Mouse (Mus musculus) liver, postnatal 0 days (tissue): ENCODE data around the gene Eral1. TPM values are rescaled to one million over a fixed set of nuclear protein-coding genes. Genes with fewer than 3 reads are reported as not detected.

ENCODE experiments used
- ATAC-seq: fragments of 200-750 bp; cut with Nextera tagmentation; 2 replicates; pipeline ENCODE4 v1.8.0; 2017; ENCODE audit warnings: mild to moderate bottlenecking, moderate library complexity
- DNase-seq: peaks from one replicate; pipeline ENCODE4 v3.0.0-alpha.2; 2016
- H3K27ac ChIP-seq: fragments of 300-500 bp; sonication (generic); 2 replicates; pipeline ENCODE4 v1.5.1; 2014; ENCODE audit warnings: antibody characterized with exemption, moderate library complexity, mild to moderate bottlenecking, low read depth
- H3K27me3 ChIP-seq: fragments of 300-500 bp; sonication (generic); 2 replicates; pipeline ENCODE4 v1.6.1; 2014; ENCODE audit warnings: low read length, control low read depth, mixed read lengths; ENCODE audit not compliant: insufficient read depth
- H3K36me3 ChIP-seq: fragments of 300-500 bp; sonication (generic); replicated peaks from 2 replicates; pipeline ENCODE4 v1.6.1; 2014; ENCODE audit warnings: mild to moderate bottlenecking, control low read depth, low read length, moderate library complexity, mixed read lengths; ENCODE audit not compliant: insufficient read depth
- H3K4me1 ChIP-seq: fragments of 300-500 bp; sonication (generic); 2 replicates; pipeline ENCODE4 v1.6.1; 2014; ENCODE audit warnings: antibody characterized with exemption, mild to moderate bottlenecking, control low read depth; ENCODE audit not compliant: insufficient read depth
- H3K4me2 ChIP-seq: fragments of 300-500 bp; sonication (generic); 2 replicates; pipeline ENCODE4 v1.6.1; 2014; ENCODE audit warnings: low read depth, mild to moderate bottlenecking, low read length, moderate library complexity, mixed read lengths
- H3K4me3 ChIP-seq: fragments of 300-500 bp; sonication (generic); 2 replicates; pipeline ENCODE4 v1.5.1; 2014; ENCODE audit warnings: low read depth, low read length
- H3K9ac ChIP-seq: fragments of 300-500 bp; sonication (generic); replicated peaks from 2 replicates; pipeline ENCODE4 v1.6.1; 2014; ENCODE audit warnings: mild to moderate bottlenecking, moderate library complexity
- H3K9me3 ChIP-seq: fragments of 300-500 bp; sonication (generic); 2 replicates; pipeline ENCODE4 v1.6.1; 2016; ENCODE audit warnings: mild to moderate bottlenecking, control low read depth, low read length, mixed read lengths
- CTCF ChIP-seq: sonication (generic); IDR thresholded peaks from 2 replicates; pipeline ENCODE4 v1.5.1; 2016; ENCODE audit warnings: antibody characterized with exemption, low read depth
- EP300 ChIP-seq: IDR thresholded peaks from 2 replicates; pipeline ENCODE4 v1.6.1; 2016; ENCODE audit warnings: antibody characterized with exemption, low read depth, mild to moderate bottlenecking
- WGBS: fragments of 180-500 bp; shearing (Covaris S2); extraction: QIAGEN DNeasy Blood & Tissue Kit; methylation state at CpG from one replicate; pipeline ENCODE4 v1.1.7; 2014; ENCODE audit not compliant: insufficient replicate concordance; 5-methylcytosine and 5-hydroxymethylcytosine counted together
- microRNA counts: library from miRNA; unstranded; fragments of <30 nt; microRNA quantifications from one replicate; lab custom pipeline; 2015
- microRNA-seq: library from miRNA; unstranded; fragments of <30 nt; microRNA quantifications from one replicate; pipeline ENCODE4, GENCODE M21; 2016
- polyA plus RNA-seq: library from polyadenylated mRNA; unstranded; fragments of >200 nt; fragmentation: Nextera tagmentation; extraction: Ambion mirVana; gene quantifications from 2 replicates; pipeline ENCODE4 v1.2.1, GENCODE M21; 2015

The Eral1 gene
- polyA plus RNA-seq, 1 experiment from 2014 or later: 10.6 TPM

DNA sequence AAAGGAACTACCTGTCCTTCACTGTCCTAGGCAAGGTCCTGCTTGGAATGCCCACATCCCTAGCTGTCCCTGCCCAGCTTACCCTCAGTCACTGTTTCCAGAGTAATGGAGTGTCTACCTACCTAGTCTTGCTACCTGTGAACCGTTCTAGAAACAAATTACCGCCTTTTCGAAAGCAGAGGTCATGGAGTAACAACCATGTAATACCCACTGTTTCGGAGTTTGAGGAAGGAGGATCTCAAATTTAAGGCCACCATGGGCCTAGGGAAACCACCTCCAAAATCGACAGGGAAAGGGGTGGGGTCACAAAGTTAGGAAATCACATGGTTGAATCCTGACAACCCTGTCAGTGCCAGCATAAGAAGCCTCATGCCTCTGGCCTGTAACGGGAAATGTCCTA lies 48.8 kb downstream of the Eral1 start:
- 49% methylated on average over 6 of the region's 6 CpGs for WGBS
- Histone ChIP-seq H3K27ac (peak overlapping the region; percentile 79), H3K9ac (peak overlapping the region; percentile 77), H3K36me3 (peaks cover 34% of the 10 kb centered on the region), H3K27me3 (no peaks in the 10 kb centered on the region), H3K9me3 (no peaks in the 10 kb centered on the region), H3K4me1 (peaks cover 20% of the 10 kb centered on the region), H3K4me2 (peak overlapping the region; percentile 96), H3K4me3 (peak overlapping the region; percentile 63)
- TF ChIP-seq CTCF: no peak
- TF ChIP-seq EP300: no peak
- ATAC-seq (peak; percentile 6; the same call in 1 of the 2 replicates), DNase-seq (no peak)

DNA sequence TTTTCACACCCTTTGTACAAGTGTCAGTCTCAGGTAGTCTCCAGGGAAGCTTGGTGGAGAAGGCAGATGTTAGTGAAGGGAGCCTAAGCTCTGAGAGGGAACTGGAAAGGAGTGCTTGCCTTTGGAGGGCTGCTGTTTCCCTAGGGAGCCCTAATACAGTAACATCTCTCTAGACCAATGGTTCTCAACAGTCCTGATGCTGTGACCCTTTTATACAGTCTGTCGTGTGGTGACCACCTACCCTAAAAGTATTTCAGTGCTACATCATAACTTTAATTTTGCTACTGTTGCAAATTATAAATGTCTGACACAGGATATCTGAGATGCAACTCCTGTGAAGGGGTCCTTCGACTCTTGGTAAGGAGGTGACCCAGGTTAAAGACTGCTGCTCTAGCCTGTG lies 49.6 kb downstream of the Eral1 start:
- WGBS: 58% methylated on average over 2 of the region's 2 CpGs
- Histone ChIP-seq H3K9ac (no peak overlapping the region), H3K4me1 (peaks cover 20% of the 10 kb centered on the region), H3K4me3 (no peak overlapping the region), H3K27me3 (no peaks in the 10 kb centered on the region), H3K4me2 (no peak overlapping the region), H3K27ac (no peak overlapping the region), H3K36me3 (peaks cover 42% of the 10 kb centered on the region), H3K9me3 (no peaks in the 10 kb centered on the region)
- DNase-seq (no peak), ATAC-seq (no peak)
- TF ChIP-seq EP300: no peak
- no peak for TF ChIP-seq CTCF

DNA sequence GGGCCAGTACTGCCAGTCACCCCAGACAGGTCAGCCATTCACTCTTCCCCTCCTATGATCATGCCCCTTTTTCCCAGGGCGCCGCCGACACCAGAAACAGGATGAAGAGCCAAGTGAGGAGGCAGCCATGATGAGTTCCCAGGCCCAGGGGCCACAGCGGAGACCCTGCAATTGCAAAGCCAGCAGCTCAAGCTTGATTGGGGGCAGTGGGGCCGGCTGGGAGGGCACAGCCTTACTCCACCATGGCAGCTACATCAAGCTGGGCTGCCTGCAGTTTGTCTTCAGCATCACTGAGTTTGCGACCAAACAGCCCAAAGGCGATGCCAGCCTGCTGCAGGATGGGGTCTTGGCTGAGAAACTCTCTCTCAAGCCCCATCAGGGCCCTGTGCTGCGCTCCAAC lies 50.9 kb downstream of the Eral1 start:
- Histone ChIP-seq H3K4me3 (no peak overlapping the region), H3K4me2 (no peak overlapping the region), H3K9me3 (no peaks in the 10 kb centered on the region), H3K4me1 (peaks cover 20% of the 10 kb centered on the region), H3K27ac (no peak overlapping the region), H3K36me3 (peaks cover 51% of the 10 kb centered on the region), H3K9ac (no peak overlapping the region), H3K27me3 (no peaks in the 10 kb centered on the region)
- TF ChIP-seq CTCF: no peak
- TF ChIP-seq EP300: no peak
- 86% methylated on average over 8 of the region's 8 CpGs for WGBS
- DNase-seq (no peak), ATAC-seq (no peak)

DNA sequence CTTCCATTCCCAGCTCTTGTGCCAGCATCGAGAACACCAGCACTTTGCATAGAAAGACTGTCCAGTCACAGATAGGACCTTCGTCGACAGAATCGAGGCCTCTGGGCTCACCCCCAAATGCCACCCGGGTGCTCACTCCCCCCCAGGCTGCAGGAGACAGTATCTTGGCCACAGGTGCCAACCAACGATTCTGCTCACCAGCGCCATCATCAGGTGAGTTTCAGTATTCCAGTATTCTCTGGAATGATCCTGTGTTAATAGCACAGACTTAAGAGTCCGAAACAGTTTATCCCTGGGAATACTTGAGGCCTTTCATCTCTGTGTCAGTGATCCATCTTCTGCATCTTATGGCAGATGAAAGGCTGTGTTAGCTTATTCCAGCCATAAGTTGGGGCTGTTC lies 56.6 kb downstream of the Eral1 start:
- ATAC-seq: no peak
- DNase-seq: peak; percentile 56
- H3K36me3 ChIP-seq: peaks cover 69% of the 10 kb centered on the region

More for the DNA sequence above, 56.6 kb downstream of the Eral1 start:
- Histone ChIP-seq H3K9me3 (no peaks in the 10 kb centered on the region), H3K4me3 (no peak overlapping the region), H3K27me3 (no peaks in the 10 kb centered on the region), H3K4me1 (no peaks in the 10 kb centered on the region), H3K4me2 (no peak overlapping the region), H3K9ac (no peak overlapping the region), H3K27ac (no peak overlapping the region)
- WGBS: 81% methylated on average over 8 of the region's 8 CpGs
- TF ChIP-seq CTCF (peak; percentile 59), EP300 (no peak)

MicroRNA genes within 50 kb of the gene (microRNA counts, 519-probe panel; counts per million panel counts)
- microRNA mmu-miR-144 (lab: Ali Mortazavi, UCI): 9,708 counts per million, percentile 100 among the panel's probes with 10 or more counts
- 7,892 counts per million, percentile 91 among the panel's probes with 10 or more counts for microRNA mmu-miR-451 (lab: Ali Mortazavi, UCI)

Small RNAs within 50 kb of the gene (microRNA-seq; reads per million reads assigned to microRNA genes)
- 3,285 reads per million, percentile 84 among the genes with 10 or more reads in this experiment for gene Mir144
- not detected for gene Mir451a
- not detected for gene Mir451b

Other genes with a start within 250 kb of the Eral1 start
- 48.9 and 53.4 TPM in 2 replicates for gene Pipox, start 186.3 kb downstream of the Eral1 start, polyA plus RNA-seq
- not detected in 2 replicates for gene Sez6, start 149.6 kb downstream of the Eral1 start, polyA plus RNA-seq
- 5.0 and 5.1 TPM in 2 replicates for gene Phf12, start 97.6 kb downstream of the Eral1 start, polyA plus RNA-seq
- gene Dhrs13, start 48.1 kb downstream of the Eral1 start, polyA plus RNA-seq: 9.2 and 10.6 TPM in 2 replicates
- gene Flot2, start 42.5 kb downstream of the Eral1 start, polyA plus RNA-seq: 23.1 and 25.9 TPM in 2 replicates
- gene Fam222b, start 14.3 kb upstream of the Eral1 start, polyA plus RNA-seq: 5.9 and 7.5 TPM in 2 replicates
- 15.3 and 18.9 TPM in 2 replicates for gene Traf4, start 85.2 kb upstream of the Eral1 start, polyA plus RNA-seq
- gene Nek8, start 96.3 kb upstream of the Eral1 start, polyA plus RNA-seq: 4.9 and 5.4 TPM in 2 replicates
- 38.2 and 40.3 TPM in 2 replicates for gene Tlcd1, start 96.3 kb upstream of the Eral1 start, polyA plus RNA-seq
- 732 and 758 TPM in 2 replicates for gene Rpl23a, start 103.2 kb upstream of the Eral1 start, polyA plus RNA-seq
- 26.6 and 28.9 TPM in 2 replicates for gene Rab34, start 108.0 kb upstream of the Eral1 start, polyA plus RNA-seq
- gene Proca1, start 113.0 kb upstream of the Eral1 start, polyA plus RNA-seq: 0.84 and 1.00 TPM in 2 replicates
- gene Sdf2, start 165.4 kb upstream of the Eral1 start, polyA plus RNA-seq: 35.3 and 35.8 TPM in 2 replicates
- gene Supt6, start 165.6 kb upstream of the Eral1 start, polyA plus RNA-seq: 4.7 and 5.5 TPM in 2 replicates
- gene 2610507B11Rik, start 181.4 kb upstream of the Eral1 start, polyA plus RNA-seq: 29.6 and 32.7 TPM in 2 replicates
- gene BC030499, start 210.5 kb upstream of the Eral1 start, polyA plus RNA-seq: 0.07 TPM in 1 of 2 replicates, not detected in the other
- 9.8 and 11.4 TPM in 2 replicates for gene Spag5, start 221.1 kb upstream of the Eral1 start, polyA plus RNA-seq
- gene Aldoc, start 242.6 kb upstream of the Eral1 start, polyA plus RNA-seq: 12.1 and 15.4 TPM in 2 replicates
- 33.1 and 34.6 TPM in 2 replicates for gene Pigs, start 248.0 kb upstream of the Eral1 start, polyA plus RNA-seq